Mouse (Mus musculus): Measurements from ENCODE around the gene Dock10.
A peak's percentile ranks its signal among the peaks of the same experiment; 100 is the strongest.

The Dock10 gene

GRCm38 (mm10) chr1:80659465-80660245, 98.7 kb downstream of the Dock10 start:
- DNase-seq (ENCODE audit: low read depth, low spot score) = no peak

DNA sequence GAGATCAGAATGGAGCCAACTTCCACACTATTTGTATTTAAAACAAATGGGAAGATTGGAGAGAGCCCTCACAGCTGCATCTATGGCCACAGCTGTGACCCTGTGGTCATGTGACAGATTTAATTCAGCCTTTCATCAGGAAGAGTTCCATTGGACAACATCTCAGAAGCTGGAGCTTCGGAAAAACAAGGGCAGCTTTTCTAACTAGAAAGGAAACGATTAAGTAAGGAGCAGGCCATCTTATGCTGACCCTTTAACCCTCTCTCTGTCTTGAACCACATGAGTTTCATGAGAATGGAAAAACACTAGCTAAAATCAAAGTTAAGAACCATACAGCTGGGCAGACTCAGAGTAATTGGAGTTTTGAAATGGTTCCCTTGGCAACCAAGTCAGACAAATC, 101.9 kb downstream of the Dock10 start:
- peak; percentile 8 for DNase-seq (ENCODE audit: low read depth, low spot score)

DNA sequence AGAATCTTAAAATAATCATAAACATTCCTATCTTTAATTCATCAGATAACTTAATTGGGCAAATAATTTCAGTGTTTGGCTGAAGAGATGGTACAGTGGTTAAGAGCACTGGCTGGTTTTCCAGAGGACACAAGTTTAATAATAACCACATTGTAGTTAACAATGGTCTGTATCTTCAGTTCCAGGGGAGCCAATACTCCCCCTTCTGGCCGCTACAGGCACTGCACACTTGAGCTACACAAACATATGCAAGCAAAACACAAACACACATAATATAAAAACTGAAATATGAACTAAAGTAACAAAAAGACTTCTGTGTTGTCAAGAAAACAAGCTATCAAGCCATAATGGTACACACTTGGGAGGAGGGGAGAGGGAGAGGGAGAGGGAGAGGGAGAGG, 102.5 kb downstream of the Dock10 start:
- DNase-seq (ENCODE audit: low read depth, low spot score) = no peak

DNA sequence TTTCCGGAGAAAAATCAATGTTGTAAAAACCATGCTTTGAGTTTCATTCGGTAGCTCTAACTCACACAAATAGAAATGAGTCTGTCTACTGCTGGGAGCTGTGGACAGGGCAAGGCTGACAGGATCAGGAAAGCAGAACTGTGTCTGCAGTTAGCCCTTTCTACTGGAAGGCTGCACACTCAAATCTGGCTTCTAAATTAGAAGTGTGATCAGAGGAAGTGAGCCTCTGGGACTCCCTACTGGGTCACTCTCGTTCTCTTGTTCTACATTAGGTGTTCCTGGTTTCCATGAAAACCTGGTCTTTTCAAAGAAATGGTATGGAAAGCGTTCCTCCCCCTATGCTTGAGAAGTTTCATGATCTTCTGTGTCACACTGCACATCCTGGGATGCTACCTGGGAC, 103.1 kb downstream of the Dock10 start:
- DNase-seq (ENCODE audit: low read depth, low spot score) = no peak

DNA sequence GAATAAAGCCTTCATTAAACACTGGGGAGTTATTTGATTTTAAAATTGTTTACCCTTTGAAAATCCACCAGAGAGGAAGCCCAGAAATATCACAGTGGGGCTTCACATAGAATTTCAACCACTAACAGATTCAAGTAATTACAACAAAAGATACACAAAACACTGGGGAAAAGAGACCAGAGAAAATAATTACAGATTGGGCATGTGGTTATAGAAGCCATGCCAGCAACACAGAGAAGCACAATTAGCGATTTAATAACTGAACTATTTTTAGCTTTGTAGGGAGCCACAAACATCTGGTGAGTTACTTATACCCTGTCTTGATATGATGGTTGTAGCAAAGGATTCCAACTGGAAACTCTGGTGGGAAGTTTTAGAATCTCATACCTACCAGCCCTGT, 104.2 kb downstream of the Dock10 start:
- no peak for DNase-seq (ENCODE audit: low read depth, low spot score)

- DNase-seq (ENCODE audit: low read depth, low spot score) = no peak
These were observed 105.5 kb downstream of the Dock10 start for GRCm38 (mm10) chr1:80652803-80653202.

GRCm38 (mm10) chr1:80652083-80652482, 106.2 kb downstream of the Dock10 start:
- no peak for DNase-seq (ENCODE audit: low read depth, low spot score)

GRCm38 (mm10) chr1:80646602-80647001, 111.7 kb downstream of the Dock10 start:
- DNase-seq (ENCODE audit: low read depth, low spot score) = no peak

- DNase-seq (ENCODE audit: low read depth, low spot score) = no peak
These were observed 114.4 kb downstream of the Dock10 start for GRCm38 (mm10) chr1:80643866-80644451.

DNA sequence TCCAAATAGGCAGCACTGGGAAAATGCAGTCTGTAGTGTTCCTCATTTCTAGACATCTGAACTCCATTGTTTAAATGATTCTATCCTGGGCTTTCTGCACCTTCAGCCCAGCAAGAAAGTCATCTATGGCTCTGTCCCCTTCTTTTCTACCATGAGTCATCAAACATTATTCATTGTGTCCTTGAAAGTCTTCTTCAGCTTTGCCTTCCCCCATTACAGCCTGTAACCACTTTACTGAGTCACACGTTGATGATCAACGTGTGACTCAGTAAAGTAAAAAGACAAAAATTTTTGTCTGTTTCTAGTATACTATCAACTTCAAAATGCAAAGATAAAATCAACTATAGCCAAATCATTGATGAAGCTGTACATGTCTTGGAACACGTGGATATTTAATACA, 116.5 kb downstream of the Dock10 start:
- no peak for DNase-seq (ENCODE audit: low read depth, low spot score)

GRCm38 (mm10) chr1:80641288-80641687, 117.0 kb downstream of the Dock10 start:
- no peak for DNase-seq (ENCODE audit: low read depth, low spot score)

- DNase-seq (ENCODE audit: low read depth, low spot score) = no peak
These were observed 118.8 kb downstream of the Dock10 start for GRCm38 (mm10) chr1:80639553-80639952.

DNA sequence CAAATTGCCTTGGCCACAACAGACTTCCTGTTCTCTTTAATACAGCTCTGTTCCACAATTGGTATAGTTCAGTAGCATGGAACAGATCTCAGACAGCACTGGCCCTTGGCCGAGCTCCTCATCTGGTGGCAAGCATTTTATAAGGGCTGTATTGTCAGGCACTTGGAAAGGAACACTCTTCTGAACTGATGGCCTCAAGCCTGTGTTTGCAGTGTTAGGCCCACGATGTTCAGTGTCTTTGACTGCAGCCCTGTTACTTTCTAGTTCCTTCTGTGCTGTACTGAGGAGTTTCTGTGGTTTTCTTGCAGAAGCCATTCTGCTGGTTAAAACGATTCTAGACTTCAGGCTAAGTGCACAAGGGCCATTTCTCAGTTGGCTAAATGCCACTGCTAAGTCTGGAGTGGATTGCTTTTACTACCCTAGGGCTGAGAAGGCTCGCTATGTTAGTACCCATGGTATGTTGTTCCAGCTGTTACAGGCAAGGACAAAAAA, 121.1 kb downstream of the Dock10 start:
- DNase-seq (ENCODE audit: low read depth, low spot score) = no peak

- no peak for DNase-seq (ENCODE audit: low read depth, low spot score)
These were observed 122.5 kb downstream of the Dock10 start for GRCm38 (mm10) chr1:80635825-80636224.

GRCm38 (mm10) chr1:80633536-80633935, 124.8 kb downstream of the Dock10 start:
- DNase-seq (ENCODE audit: low read depth, low spot score) = no peak

DNA sequence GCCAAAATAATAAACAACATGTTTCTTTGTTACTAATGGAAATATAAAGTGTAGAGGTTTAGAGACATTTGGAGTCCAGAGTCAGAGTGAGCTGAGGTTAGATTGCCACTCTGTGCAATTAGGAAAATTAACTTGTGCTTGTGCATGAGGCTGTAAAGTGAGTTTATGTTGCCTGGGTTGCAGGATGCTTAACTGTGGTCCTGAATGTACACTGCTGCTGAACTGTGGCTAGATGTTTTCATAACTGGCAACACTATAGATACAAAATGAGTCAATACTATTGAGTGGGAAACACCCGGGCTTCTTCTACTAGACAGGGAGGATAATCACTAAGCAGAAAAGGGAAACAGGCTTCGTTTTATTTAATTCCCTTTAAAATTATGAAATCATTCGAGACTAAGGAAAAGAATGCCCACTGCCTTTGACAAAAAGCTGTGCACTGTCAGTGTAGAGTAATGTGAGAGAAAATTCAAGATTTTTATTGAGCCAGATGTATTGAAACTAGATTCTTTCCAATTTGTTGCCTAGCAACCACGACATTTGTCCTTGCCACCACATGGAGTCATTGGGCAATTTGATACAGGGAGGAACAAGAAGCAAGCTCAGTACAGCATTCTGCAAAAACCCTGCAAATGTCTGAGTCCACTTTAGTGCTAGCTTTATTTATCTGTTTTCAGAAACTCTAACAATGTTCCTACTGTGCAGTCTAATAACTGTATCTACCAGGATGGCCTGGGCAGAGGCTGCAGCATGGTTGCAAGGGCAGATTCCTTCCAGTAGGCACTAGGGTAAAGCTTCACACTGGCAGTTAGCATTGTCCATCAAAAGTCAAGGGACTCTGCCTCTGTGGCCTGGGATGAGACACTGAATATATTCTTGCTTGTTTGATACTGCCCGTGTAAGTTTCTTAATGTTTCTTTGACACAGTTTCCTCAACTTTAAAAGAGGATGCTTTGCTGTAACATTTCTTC, 127.9 kb downstream of the Dock10 start:
- peak; percentile 27 for DNase-seq (ENCODE audit: low read depth, low spot score)

GRCm38 (mm10) chr1:80628054-80628453, 130.3 kb downstream of the Dock10 start:
- DNase-seq (ENCODE audit: low read depth, low spot score) = no peak

DNA sequence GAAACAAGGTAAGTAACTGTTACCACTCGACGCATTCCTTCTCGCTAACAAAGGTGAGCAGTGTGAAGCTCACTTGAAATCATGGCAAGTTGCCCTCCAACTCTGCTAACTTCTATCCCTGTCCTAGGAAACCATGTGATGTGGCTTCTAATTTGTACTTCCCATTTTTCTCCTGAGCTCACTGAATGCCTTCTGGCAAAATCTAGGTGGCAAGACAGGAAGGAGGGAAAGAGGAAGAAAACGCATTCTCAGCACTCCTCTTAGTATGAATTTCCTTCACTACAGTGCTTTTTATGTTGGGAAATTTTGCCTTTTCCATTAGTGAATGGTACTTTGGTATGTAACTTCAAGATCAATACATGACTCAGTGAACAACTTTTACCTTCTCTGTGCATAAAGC, 131.5 kb downstream of the Dock10 start:
- DNase-seq (ENCODE audit: low read depth, low spot score) = no peak

DNA sequence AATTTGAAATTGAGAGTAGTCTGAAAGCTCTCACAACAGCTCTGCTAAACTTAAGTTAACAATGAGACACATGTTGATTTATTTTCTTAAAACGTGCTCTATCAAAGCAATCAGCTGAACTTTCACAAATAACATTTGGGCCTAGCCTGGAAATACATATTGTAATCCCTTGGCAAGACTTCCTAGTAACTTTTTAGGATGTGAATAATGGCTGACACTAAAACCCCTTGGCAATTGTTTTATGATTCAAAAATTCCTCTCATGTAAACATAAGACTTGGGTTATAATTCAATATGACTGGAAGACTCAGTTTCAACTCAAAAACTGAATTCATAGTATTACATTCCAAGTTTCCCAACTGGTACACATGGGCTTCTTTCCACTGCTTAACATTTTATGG, 133.0 kb downstream of the Dock10 start:
- DNase-seq (ENCODE audit: low read depth, low spot score) = no peak

DNA sequence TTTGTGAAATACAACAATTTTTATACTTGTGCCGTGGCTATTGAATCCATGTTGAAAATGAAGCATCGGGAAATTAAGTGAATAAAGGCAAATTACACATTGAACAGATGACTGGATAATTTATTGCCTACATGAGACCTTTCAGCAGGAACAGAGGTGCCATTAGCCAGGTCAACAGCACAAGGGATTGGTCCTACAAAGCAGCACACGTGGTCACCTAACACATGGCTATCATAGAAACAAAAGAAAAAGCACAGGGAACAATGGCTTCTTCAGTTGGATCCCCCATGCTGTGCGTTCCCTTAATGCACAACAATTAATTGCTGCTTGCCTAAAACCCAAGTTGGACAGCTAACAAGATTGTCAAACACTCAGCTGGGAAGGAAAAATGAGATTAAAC, 133.8 kb downstream of the Dock10 start:
- DNase-seq (ENCODE audit: low read depth, low spot score) = no peak

- no peak for DNase-seq (ENCODE audit: low read depth, low spot score)
These were observed 135.7 kb downstream of the Dock10 start for GRCm38 (mm10) chr1:80622646-80623045.

GRCm38 (mm10) chr1:80619100-80619499, 139.2 kb downstream of the Dock10 start:
- no peak for DNase-seq (ENCODE audit: low read depth, low spot score)
